Mouse (Mus musculus) brain, embryonic 14.5 days (tissue): ENCODE measurements around the gene Clec3b.

ENCODE experiments used
- CTCF ChIP-seq: fragments of 200-500 bp; IDR thresholded peaks from 2 replicates; pipeline ENCODE4 v1.5.1; 2012; ENCODE audit warnings: inconsistent platforms, mild to moderate bottlenecking, moderate library complexity, borderline replicate concordance; ENCODE audit not compliant: insufficient read depth, insufficient read length; ENCODE audit errors: extremely low read depth
- POLR2A ChIP-seq: fragments of 200-500 bp; IDR thresholded peaks from 2 replicates; pipeline ENCODE4 v1.6.1; 2012; ENCODE audit warnings: mild to moderate bottlenecking, inconsistent platforms, borderline replicate concordance; ENCODE audit not compliant: poor library complexity, insufficient read depth, insufficient read length, severe bottlenecking; ENCODE audit errors: extremely low read depth

GRCm38 (mm10) chr9:123111751-123112221, 39.0 kb upstream of the Clec3b start:
- TF ChIP-seq CTCF = no peak
- TF ChIP-seq POLR2A = no peak
